Mouse (Mus musculus): Measurements from ENCODE around the gene Tssc4. TPM values are rescaled to one million over a fixed set of nuclear protein-coding genes. Genes with fewer than 3 reads are reported as not detected.

Gene Tssc4
- polyA plus RNA-seq, 1 experiment from 2014 or later = 24.1 TPM

GRCm38 (mm10) chr7:143064226-143064625 lies 4.8 kb upstream of the Tssc4 start:
- peaks cover 66% of the 10 kb centered on the region for H3K36me3 ChIP-seq (replicated peaks; ENCODE audit: insufficient read depth, low read length)
- no peak overlapping the region for H3K4me2 ChIP-seq (ENCODE audit: low read depth, low read length)
- ATAC-seq (no peak), DNase-seq (no peak)
- peaks cover 15% of the 10 kb centered on the region for H3K4me1 ChIP-seq (ENCODE audit: insufficient read depth)
- no peaks in the 10 kb centered on the region for H3K9me3 ChIP-seq (ENCODE audit: low read length)
- 80% methylated on average over 6 of the region's 6 CpGs for WGBS (ENCODE audit: insufficient replicate concordance)
- TF ChIP-seq CTCF (IDR thresholded peaks at IDR 0.05; ENCODE audit: low read depth) = no peak
- no peak for TF ChIP-seq EP300 (IDR thresholded peaks at IDR 0.05; ENCODE audit: low read depth)
- H3K4me3 ChIP-seq (ENCODE audit: low read depth, low read length) = no peak overlapping the region
- no peak overlapping the region for H3K9ac ChIP-seq (replicated peaks)
- no peaks in the 10 kb centered on the region for H3K27me3 ChIP-seq (ENCODE audit: insufficient read depth, low read length)
- H3K27ac ChIP-seq (ENCODE audit: low read depth) = peak overlapping the region; percentile 66; the same call in 1 of the 2 replicates

DNA sequence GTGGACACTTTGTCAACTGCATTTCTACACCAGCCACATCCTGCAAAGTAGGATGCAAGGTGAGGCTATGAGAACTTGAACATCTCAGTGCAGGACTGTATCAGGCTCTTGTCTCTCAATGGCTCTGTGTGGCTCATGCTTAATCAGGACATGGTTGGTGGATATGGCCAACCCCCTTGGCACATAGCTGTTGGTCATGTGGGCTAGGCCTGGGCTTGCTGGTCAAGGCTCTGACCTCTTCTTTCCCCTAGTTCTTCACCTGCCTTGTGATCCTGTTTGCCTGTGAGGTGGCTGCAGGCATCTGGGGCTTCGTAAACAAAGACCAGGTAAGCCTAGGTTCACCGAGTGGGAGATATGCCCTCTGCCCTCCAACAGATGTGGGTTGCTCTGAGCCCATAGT lies 3.4 kb upstream of the Tssc4 start:
- Histone ChIP-seq H3K27me3 (ENCODE audit: insufficient read depth, low read length) (no peaks in the 10 kb centered on the region), H3K4me1 (ENCODE audit: insufficient read depth) (peaks cover 19% of the 10 kb centered on the region), H3K27ac (ENCODE audit: low read depth) (0 out of 2 replicates have a peak overlapping the region, but pooled peaks have one; percentile 29), H3K9ac (replicated peaks) (no peak overlapping the region), H3K4me3 (ENCODE audit: low read depth, low read length) (no peak overlapping the region), H3K4me2 (ENCODE audit: low read depth, low read length) (no peak overlapping the region), H3K9me3 (ENCODE audit: low read length) (no peaks in the 10 kb centered on the region), H3K36me3 (replicated peaks; ENCODE audit: insufficient read depth, low read length) (peaks cover 64% of the 10 kb centered on the region)
- DNase-seq (no peak), ATAC-seq (no peak)
- 78% methylated on average over 2 of the region's 2 CpGs for WGBS (ENCODE audit: insufficient replicate concordance)
- no peak for TF ChIP-seq CTCF (IDR thresholded peaks at IDR 0.05; ENCODE audit: low read depth)
- TF ChIP-seq EP300 (IDR thresholded peaks at IDR 0.05; ENCODE audit: low read depth) = no peak

DNA sequence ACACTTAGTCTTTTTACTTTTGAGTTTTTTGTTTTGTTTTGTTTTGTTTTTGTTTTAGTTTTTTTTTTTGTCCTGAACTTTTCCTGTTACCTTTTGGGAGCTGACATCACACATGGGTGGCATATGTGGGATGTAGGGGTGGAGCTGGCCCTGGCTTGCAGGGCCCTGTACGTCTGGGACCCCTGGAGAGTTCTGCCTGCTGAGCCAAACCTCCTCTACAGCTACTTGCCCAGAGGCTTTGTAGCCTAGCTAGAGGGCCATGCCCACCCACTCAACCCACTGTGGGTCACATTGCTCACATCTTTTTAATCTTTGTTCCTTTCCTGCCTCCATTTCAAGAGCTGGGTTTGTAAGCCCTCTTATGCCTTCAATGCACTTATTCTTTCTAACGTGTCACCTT lies 1.6 kb upstream of the Tssc4 start:
- Histone ChIP-seq H3K9me3 (ENCODE audit: low read length) (no peaks in the 10 kb centered on the region), H3K36me3 (replicated peaks; ENCODE audit: insufficient read depth, low read length) (peaks cover 53% of the 10 kb centered on the region), H3K27ac (ENCODE audit: low read depth) (no peak overlapping the region), H3K27me3 (ENCODE audit: insufficient read depth, low read length) (no peaks in the 10 kb centered on the region), H3K9ac (replicated peaks) (no peak overlapping the region), H3K4me3 (ENCODE audit: low read depth, low read length) (no peak overlapping the region), H3K4me2 (ENCODE audit: low read depth, low read length) (no peak overlapping the region), H3K4me1 (ENCODE audit: insufficient read depth) (peaks cover 17% of the 10 kb centered on the region)
- WGBS (ENCODE audit: insufficient replicate concordance) = 76% methylated on average over 2 of the region's 2 CpGs
- TF ChIP-seq EP300 (IDR thresholded peaks at IDR 0.05; ENCODE audit: low read depth) (no peak), CTCF (IDR thresholded peaks at IDR 0.05; ENCODE audit: low read depth) (no peak)
- DNase-seq (no peak), ATAC-seq (no peak)

GRCm38 (mm10) chr7:143067897-143068296 lies 1.2 kb upstream of the Tssc4 start:
- DNase-seq (no peak), ATAC-seq (no peak)
- Histone ChIP-seq H3K4me1 (ENCODE audit: insufficient read depth) (peaks cover 17% of the 10 kb centered on the region), H3K27ac (ENCODE audit: low read depth) (no peak overlapping the region; the same call in 1 of the 2 replicates), H3K4me3 (ENCODE audit: low read depth, low read length) (no peak overlapping the region), H3K9me3 (ENCODE audit: low read length) (no peaks in the 10 kb centered on the region), H3K9ac (replicated peaks) (no peak overlapping the region), H3K4me2 (ENCODE audit: low read depth, low read length) (no peak overlapping the region), H3K27me3 (ENCODE audit: insufficient read depth, low read length) (no peaks in the 10 kb centered on the region), H3K36me3 (replicated peaks; ENCODE audit: insufficient read depth, low read length) (peaks cover 49% of the 10 kb centered on the region)
- TF ChIP-seq EP300 (IDR thresholded peaks at IDR 0.05; ENCODE audit: low read depth) (no peak), CTCF (IDR thresholded peaks at IDR 0.05; ENCODE audit: low read depth) (no peak)
- WGBS (ENCODE audit: insufficient replicate concordance) = 84% methylated on average over 3 of the region's 3 CpGs

GRCm38 (mm10) chr7:143068316-143068881 lies 650 bp upstream of the Tssc4 start:
- Histone ChIP-seq H3K27ac (ENCODE audit: low read depth) (peak overlapping the region; percentile 86), H3K4me2 (ENCODE audit: low read depth, low read length) (peak overlapping the region; percentile 94), H3K4me1 (ENCODE audit: insufficient read depth) (peaks cover 17% of the 10 kb centered on the region), H3K9me3 (ENCODE audit: low read length) (no peaks in the 10 kb centered on the region), H3K27me3 (ENCODE audit: insufficient read depth, low read length) (no peaks in the 10 kb centered on the region), H3K36me3 (replicated peaks; ENCODE audit: insufficient read depth, low read length) (peaks cover 44% of the 10 kb centered on the region), H3K4me3 (ENCODE audit: low read depth, low read length) (peak overlapping the region; percentile 90), H3K9ac (replicated peaks) (0 out of 2 replicates have a peak overlapping the region, but pooled peaks have one; percentile 91)
- ATAC-seq = no peak
- WGBS (ENCODE audit: insufficient replicate concordance) = 60% methylated on average over 13 of the region's 13 CpGs
- TF ChIP-seq EP300 (IDR thresholded peaks at IDR 0.05; ENCODE audit: low read depth) (no peak), CTCF (IDR thresholded peaks at IDR 0.05; ENCODE audit: low read depth) (no peak)
- no peak for DNase-seq

GRCm38 (mm10) chr7:143069751-143070400 lies 827 bp downstream of the Tssc4 start:
- peak overlapping the region; percentile 94 for H3K4me2 ChIP-seq (ENCODE audit: low read depth, low read length)
- DNase-seq (no peak), ATAC-seq (no peak; the same call in 1 of the 2 replicates)
- peak overlapping the region; percentile 90 for H3K4me3 ChIP-seq (ENCODE audit: low read depth, low read length)
- H3K27ac ChIP-seq (ENCODE audit: low read depth) = peak overlapping the region; percentile 86
- H3K9ac ChIP-seq (replicated peaks) = peak overlapping the region; percentile 91
- WGBS (ENCODE audit: insufficient replicate concordance) = 12% methylated on average over 30 of the region's 30 CpGs
- no peaks in the 10 kb centered on the region for H3K27me3 ChIP-seq (ENCODE audit: insufficient read depth, low read length)
- H3K4me1 ChIP-seq (ENCODE audit: insufficient read depth) = peaks cover 17% of the 10 kb centered on the region
- TF ChIP-seq CTCF (IDR thresholded peaks at IDR 0.05; ENCODE audit: low read depth) (no peak), EP300 (IDR thresholded peaks at IDR 0.05; ENCODE audit: low read depth) (no peak)
- H3K36me3 ChIP-seq (replicated peaks; ENCODE audit: insufficient read depth, low read length) = peaks cover 29% of the 10 kb centered on the region
- H3K9me3 ChIP-seq (ENCODE audit: low read length) = no peaks in the 10 kb centered on the region
